Mouse (Mus musculus): ENCODE measurements around the gene Slc4a2. TPM values are rescaled to one million over a fixed set of nuclear protein-coding genes. Genes with fewer than 3 reads are reported as not detected.

The Slc4a2 gene
- total RNA-seq, 2 experiments from 2014 or later = 16.4 to 22.8 TPM

GRCm38 (mm10) chr5:24424004-24424781, 556 bp downstream of the Slc4a2 start:
- no peak; the same call in 1 of the 2 replicates for ATAC-seq (replicated peaks; ENCODE audit: low FRiP score, low TSS enrichment, poor library complexity, severe bottlenecking)

GRCm38 (mm10) chr5:24424861-24425411, 1.3 kb downstream of the Slc4a2 start:
- ATAC-seq (replicated peaks; ENCODE audit: low FRiP score, low TSS enrichment, poor library complexity, severe bottlenecking) = no peak

GRCm38 (mm10) chr5:24425421-24426036, 1.9 kb downstream of the Slc4a2 start:
- no peak for ATAC-seq (replicated peaks; ENCODE audit: low FRiP score, low TSS enrichment, poor library complexity, severe bottlenecking)

- ATAC-seq (replicated peaks; ENCODE audit: low FRiP score, low TSS enrichment, poor library complexity, severe bottlenecking) = no peak
These were observed 2.4 kb downstream of the Slc4a2 start for GRCm38 (mm10) chr5:24426037-24426432.

GRCm38 (mm10) chr5:24426556-24427284, 3.1 kb downstream of the Slc4a2 start:
- no peak for ATAC-seq (replicated peaks; ENCODE audit: low FRiP score, low TSS enrichment, poor library complexity, severe bottlenecking)

- ATAC-seq (replicated peaks; ENCODE audit: low FRiP score, low TSS enrichment, poor library complexity, severe bottlenecking) = no peak
These were observed 3.6 kb downstream of the Slc4a2 start for GRCm38 (mm10) chr5:24427285-24427633.

GRCm38 (mm10) chr5:24427981-24428402, 4.4 kb downstream of the Slc4a2 start:
- no peak for ATAC-seq (replicated peaks; ENCODE audit: low FRiP score, low TSS enrichment, poor library complexity, severe bottlenecking)

- no peak for ATAC-seq (replicated peaks; ENCODE audit: low FRiP score, low TSS enrichment, poor library complexity, severe bottlenecking)
These were observed 5.0 kb downstream of the Slc4a2 start for GRCm38 (mm10) chr5:24428596-24428995.

GRCm38 (mm10) chr5:24433993-24434392, 10.4 kb downstream of the Slc4a2 start:
- ATAC-seq (replicated peaks; ENCODE audit: low FRiP score, low TSS enrichment, poor library complexity, severe bottlenecking) = no peak

GRCm38 (mm10) chr5:24441187-24441586, 17.6 kb downstream of the Slc4a2 start:
- no peak for ATAC-seq (replicated peaks; ENCODE audit: low FRiP score, low TSS enrichment, poor library complexity, severe bottlenecking)

GRCm38 (mm10) chr5:24442029-24442428, 18.4 kb downstream of the Slc4a2 start:
- no peak for ATAC-seq (replicated peaks; ENCODE audit: low FRiP score, low TSS enrichment, poor library complexity, severe bottlenecking)

- no peak for ATAC-seq (replicated peaks; ENCODE audit: low FRiP score, low TSS enrichment, poor library complexity, severe bottlenecking)
These were observed 19.6 kb downstream of the Slc4a2 start for GRCm38 (mm10) chr5:24443204-24443603.

- no peak for ATAC-seq (replicated peaks; ENCODE audit: low FRiP score, low TSS enrichment, poor library complexity, severe bottlenecking)
These were observed 20.3 kb downstream of the Slc4a2 start for GRCm38 (mm10) chr5:24443927-24444326.

- ATAC-seq (replicated peaks; ENCODE audit: low FRiP score, low TSS enrichment, poor library complexity, severe bottlenecking) = peak; percentile 71
These were observed 21.2 kb downstream of the Slc4a2 start, which contains the start of gene Fastk for GRCm38 (mm10) chr5:24444746-24445427. TSS of gene Fastk (minus strand) at chr5:24445287.

- no peak for ATAC-seq (replicated peaks; ENCODE audit: low FRiP score, low TSS enrichment, poor library complexity, severe bottlenecking)
These were observed 21.9 kb downstream of the Slc4a2 start for GRCm38 (mm10) chr5:24445428-24446080.

- ATAC-seq (replicated peaks; ENCODE audit: low FRiP score, low TSS enrichment, poor library complexity, severe bottlenecking) = no peak
These were observed 23.0 kb downstream of the Slc4a2 start for GRCm38 (mm10) chr5:24446630-24447029.

- peak; percentile 82 for ATAC-seq (replicated peaks; ENCODE audit: low FRiP score, low TSS enrichment, poor library complexity, severe bottlenecking)
These were observed 24.1 kb downstream of the Slc4a2 start, which contains the start of gene Tmub1 for GRCm38 (mm10) chr5:24447624-24448298. TSS of gene Tmub1 (minus strand) at chr5:24447854.

GRCm38 (mm10) chr5:24451264-24452029, 27.8 kb downstream of the Slc4a2 start:
- peak; percentile 64 for ATAC-seq (replicated peaks; ENCODE audit: low FRiP score, low TSS enrichment, poor library complexity, severe bottlenecking)
